Mouse (Mus musculus) stomach, embryonic 15.5 days (tissue): ENCODE measurements around the gene Tgfb1. TPM values are rescaled to one million over a fixed set of nuclear protein-coding genes. Genes with fewer than 3 reads are reported as not detected.
A peak's percentile ranks its signal among the peaks of the same experiment; 100 is the strongest.

Experiments
- ATAC-seq: fragments of 200-750 bp; cut with Nextera tagmentation; 2 replicates; pipeline ENCODE4 v1.8.0; 2017; ENCODE audit warnings: low read depth, moderate number of reproducible peaks, moderate TSS enrichment; ENCODE audit not compliant: insufficient read depth, low FRiP score
- H3K27ac ChIP-seq: fragments of 300-500 bp; sonication (generic); 2 replicates; pipeline ENCODE4 v1.5.1; 2015; ENCODE audit warnings: mild to moderate bottlenecking, inconsistent platforms
- H3K27me3 ChIP-seq: fragments of 300-500 bp; sonication (generic); replicated peaks from 2 replicates; pipeline ENCODE4 v1.6.1; 2015; ENCODE audit warnings: inconsistent platforms
- H3K36me3 ChIP-seq: fragments of 300-500 bp; sonication (generic); 2 replicates; pipeline ENCODE4 v1.6.1; 2015; ENCODE audit warnings: inconsistent platforms
- H3K4me1 ChIP-seq: fragments of 300-500 bp; sonication (generic); 2 replicates; pipeline ENCODE4 v1.6.1; 2015; ENCODE audit warnings: inconsistent platforms
- H3K4me2 ChIP-seq: fragments of 300-500 bp; sonication (generic); 2 replicates; pipeline ENCODE4 v1.6.1; 2015; ENCODE audit warnings: mild to moderate bottlenecking, inconsistent platforms
- H3K4me3 ChIP-seq: fragments of 300-500 bp; sonication (generic); replicated peaks from 2 replicates; pipeline ENCODE4 v1.5.1; 2015; ENCODE audit warnings: inconsistent platforms
- H3K9ac ChIP-seq: fragments of 300-500 bp; sonication (generic); 2 replicates; pipeline ENCODE4 v1.6.1; 2015; ENCODE audit warnings: inconsistent platforms
- H3K9me3 ChIP-seq: fragments of 300-500 bp; sonication (generic); 2 replicates; pipeline ENCODE4 v1.6.1; 2016; ENCODE audit warnings: inconsistent platforms
- WGBS: fragments of 180-500 bp; shearing (Covaris S2); methylation state at CpG from one replicate; pipeline ENCODE4 v1.1.7; 2015; 5-methylcytosine and 5-hydroxymethylcytosine counted together
- polyA plus RNA-seq: library from polyadenylated mRNA; unstranded; fragments of >200 nt; fragmentation: Nextera tagmentation; extraction: Ambion mirVana; gene quantifications from 2 replicates; pipeline ENCODE4 v1.2.1, GENCODE M21; 2015

Tgfb1 gene
- polyA plus RNA-seq, 1 experiment from 2014 or later = 4.1 TPM

DNA sequence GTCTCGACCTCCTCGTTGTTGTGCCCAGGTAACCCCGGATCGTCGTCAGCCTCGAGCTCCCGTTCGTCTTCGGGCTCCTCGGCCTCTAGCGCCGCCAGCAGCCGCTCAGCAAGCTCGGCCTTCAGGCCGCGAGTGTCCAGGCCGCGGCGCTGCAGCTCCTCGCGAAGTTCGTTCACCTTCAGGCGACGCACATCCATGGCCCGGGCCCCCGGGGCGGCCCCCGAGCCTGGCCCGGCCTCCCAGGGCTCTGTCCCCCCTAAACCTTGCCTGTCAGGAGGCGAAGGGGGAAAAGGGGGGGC lies 67.6 kb downstream of the Tgfb1 start:
- peak overlapping the region; percentile 97 for H3K4me3 ChIP-seq
- no peak for ATAC-seq
- H3K9me3 ChIP-seq = no peaks in the 10 kb centered on the region
- peak overlapping the region; percentile 96 for H3K9ac ChIP-seq
- peak overlapping the region; percentile 99 for H3K27ac ChIP-seq
- H3K4me2 ChIP-seq = peak overlapping the region; percentile 84; the same call in 1 of the 2 replicates
- WGBS = 0% methylated on average over 30 of the region's 30 CpGs
- H3K4me1 ChIP-seq = peaks cover 14% of the 10 kb centered on the region
- H3K36me3 ChIP-seq = peaks cover 9% of the 10 kb centered on the region
- H3K27me3 ChIP-seq = no peaks in the 10 kb centered on the region

Other genes with a start within 250 kb of the Tgfb1 start
- 32.4 and 54.7 TPM in 2 replicates for gene Ceacam1, start 209.4 kb upstream of the Tgfb1 start, polyA plus RNA-seq
- gene Ceacam2, start 147.1 kb upstream of the Tgfb1 start, polyA plus RNA-seq = not detected in 2 replicates
- 3.2 and 3.9 TPM in 2 replicates for gene Erich4, start 71.1 kb upstream of the Tgfb1 start, polyA plus RNA-seq
- 33.0 and 38.0 TPM in 2 replicates for gene Dmac2, start 67.6 kb upstream of the Tgfb1 start, polyA plus RNA-seq
- 11.3 and 12.3 TPM in 2 replicates for gene B3gnt8, start 60.3 kb upstream of the Tgfb1 start, polyA plus RNA-seq
- 54.5 and 56.8 TPM in 2 replicates for gene Bckdha, start 28.0 kb upstream of the Tgfb1 start, polyA plus RNA-seq
- gene Exosc5, start 27.8 kb upstream of the Tgfb1 start, polyA plus RNA-seq = 71.8 and 79.8 TPM in 2 replicates
- 3.0 and 4.0 TPM in 2 replicates for gene Tmem91, start 11.8 kb upstream of the Tgfb1 start, polyA plus RNA-seq
- 23.2 and 25.3 TPM in 2 replicates for gene B9d2, start 6.2 kb upstream of the Tgfb1 start, polyA plus RNA-seq
- gene Ccdc97, start 32.1 kb downstream of the Tgfb1 start, polyA plus RNA-seq = 16.9 and 19.6 TPM in 2 replicates
- gene Hnrnpul1, start 67.8 kb downstream of the Tgfb1 start, polyA plus RNA-seq = 49.0 and 54.2 TPM in 2 replicates
- 83.7 and 88.6 TPM in 2 replicates for gene Axl, start 101.7 kb downstream of the Tgfb1 start, polyA plus RNA-seq
- gene Cyp2s1, start 129.9 kb downstream of the Tgfb1 start, polyA plus RNA-seq = 35.3 and 35.6 TPM in 2 replicates
- not detected in 2 replicates for gene Cyp2b10, start 210.6 kb downstream of the Tgfb1 start, polyA plus RNA-seq